Mouse (Mus musculus) intestine, postnatal 0 days (tissue): ENCODE results near the gene Slc10a7. TPM values are rescaled to one million over a fixed set of nuclear protein-coding genes. Genes with fewer than 3 reads are reported as not detected.
"Not testable (repeated sequence)": the region's sequence is repeated elsewhere in the genome, so short reads cannot be mapped to it uniquely, and the experiment has no call there.

Experiments used
- ATAC-seq: fragments of 200-750 bp; cut with Nextera tagmentation; 2 replicates; pipeline ENCODE4 v1.8.0; 2017; ENCODE audit warnings: mild to moderate bottlenecking, moderate TSS enrichment, moderate library complexity
- H3K27ac ChIP-seq: fragments of 300-500 bp; sonication (generic); 2 replicates; pipeline ENCODE4 v1.5.1; 2014; ENCODE audit warnings: mild to moderate bottlenecking, low read depth, low read length, moderate library complexity
- H3K27me3 ChIP-seq: fragments of 300-500 bp; sonication (generic); replicated peaks from 2 replicates; pipeline ENCODE4 v1.6.1; 2014; ENCODE audit warnings: low read length, mixed read lengths; ENCODE audit not compliant: control insufficient read depth, insufficient read depth
- H3K36me3 ChIP-seq: fragments of 300-500 bp; sonication (generic); 2 replicates; pipeline ENCODE4 v1.6.1; 2014; ENCODE audit warnings: mild to moderate bottlenecking, moderate library complexity; ENCODE audit not compliant: control insufficient read depth, insufficient read depth
- H3K4me1 ChIP-seq: fragments of 300-500 bp; sonication (generic); replicated peaks from 2 replicates; pipeline ENCODE4 v1.6.1; 2014; ENCODE audit warnings: antibody characterized with exemption, low read length, mixed read lengths; ENCODE audit not compliant: control insufficient read depth, insufficient read depth
- H3K4me2 ChIP-seq: fragments of 300-500 bp; sonication (generic); replicated peaks from 2 replicates; pipeline ENCODE4 v1.6.1; 2014; ENCODE audit warnings: low read depth, mild to moderate bottlenecking, moderate library complexity
- H3K4me3 ChIP-seq: fragments of 300-500 bp; sonication (generic); 2 replicates; pipeline ENCODE4 v1.5.1; 2014; ENCODE audit warnings: low read depth, low read length
- H3K9ac ChIP-seq: fragments of 300-500 bp; sonication (generic); 2 replicates; pipeline ENCODE4 v1.6.1; 2014; ENCODE audit warnings: mild to moderate bottlenecking, low read depth, low read length
- H3K9me3 ChIP-seq: fragments of 300-500 bp; sonication (generic); 2 replicates; pipeline ENCODE4 v1.6.1; 2016; ENCODE audit warnings: mixed run types; ENCODE audit not compliant: control insufficient read depth
- CTCF ChIP-seq: sonication (generic); IDR thresholded peaks from 2 replicates; pipeline ENCODE4 v1.5.1; 2016; ENCODE audit warnings: low read depth, mild to moderate bottlenecking, control low read depth, antibody characterized with exemption, moderate library complexity
- WGBS: fragments of 180-500 bp; shearing (Covaris S2); extraction: QIAGEN DNeasy Blood & Tissue Kit; methylation state at CpG from one replicate; pipeline ENCODE4 v1.1.7; 2014; 5-methylcytosine and 5-hydroxymethylcytosine counted together
- polyA plus RNA-seq: library from polyadenylated mRNA; unstranded; fragments of >200 nt; fragmentation: Nextera tagmentation; extraction: Ambion mirVana; gene quantifications from 2 replicates; pipeline ENCODE4 v1.2.1, GENCODE M21; 2015

Slc10a7 gene
- 7.4 and 7.5 TPM in 2 replicates for polyA plus RNA-seq

DNA sequence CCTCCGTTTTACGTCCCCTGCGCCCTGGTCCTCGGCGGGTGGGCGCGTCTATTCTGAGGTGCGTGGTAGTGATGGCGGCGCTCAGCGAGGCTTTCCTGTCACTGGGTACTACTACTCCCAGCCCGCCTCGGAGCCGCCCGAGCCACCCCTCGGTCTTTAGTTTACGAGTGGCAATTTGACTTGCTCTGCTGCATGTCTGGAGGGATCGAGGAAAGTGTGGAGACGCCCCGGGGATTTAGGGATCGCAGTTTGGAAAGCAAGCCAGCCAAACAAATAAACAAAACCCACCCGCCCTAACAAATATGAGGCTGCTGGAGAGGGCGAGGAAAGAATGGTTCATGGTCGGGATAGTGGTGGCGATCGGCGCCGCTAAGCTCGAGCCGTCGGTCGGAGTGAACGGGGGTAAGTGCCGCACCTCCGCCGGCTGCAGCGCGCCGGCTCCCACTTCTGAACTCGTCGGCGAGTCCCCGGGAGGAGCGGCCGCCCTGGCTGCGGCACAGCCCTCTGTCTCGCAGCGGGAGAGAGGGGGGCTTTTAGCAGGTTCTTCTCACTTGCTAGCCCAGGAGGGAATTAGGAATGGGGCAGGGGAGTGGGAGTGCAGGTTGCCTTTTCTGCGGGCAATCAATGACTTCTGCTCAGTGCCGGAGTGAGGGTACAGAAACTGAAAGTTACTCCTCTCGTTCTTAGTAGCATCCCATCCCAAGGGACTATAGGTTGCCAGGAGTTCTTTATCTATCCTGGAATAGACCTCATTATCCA is at the start of gene Slc10a7:
Slc10a7 (plus strand) TSS at position 74 of the 759 bp plus-strand sequence.
- WGBS: under 1% methylated on average over 51 of the region's 51 CpGs
- no peak for TF ChIP-seq CTCF
- ATAC-seq: peak; percentile 93

DNA sequence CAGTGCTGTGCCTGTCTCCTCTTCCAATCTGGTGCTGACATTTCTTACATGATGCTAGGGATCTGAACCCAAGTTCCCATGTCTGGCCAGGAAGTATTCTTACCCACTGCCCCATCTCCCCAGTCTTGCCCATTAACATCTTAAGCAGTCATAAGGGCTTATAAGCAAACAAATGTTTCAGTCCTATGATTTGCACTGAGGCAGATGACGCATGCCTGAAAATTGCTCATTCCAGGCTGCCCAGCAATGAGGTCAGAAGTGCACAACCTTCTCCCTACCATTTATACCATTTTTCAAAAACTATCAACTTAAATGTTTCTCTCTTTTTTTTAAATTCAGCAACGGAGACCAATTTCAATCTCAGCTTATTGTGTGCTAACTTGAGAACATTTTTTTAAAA is 45.2 kb upstream of the Slc10a7 start:
- Histone ChIP-seq H3K9me3 (no peaks in the 10 kb centered on the region), H3K4me3 (no peak overlapping the region), H3K36me3 (no peaks in the 10 kb centered on the region), H3K4me2 (no peak overlapping the region), H3K9ac (no peak overlapping the region), H3K4me1 (no peaks in the 10 kb centered on the region), H3K27ac (no peak overlapping the region), H3K27me3 (no peaks in the 10 kb centered on the region)
- 74% methylated on average over 2 of the region's 2 CpGs for WGBS
- no peak for TF ChIP-seq CTCF
- no peak for ATAC-seq

More for the DNA sequence above, at the start of gene Slc10a7:
- Histone ChIP-seq H3K36me3 (peaks cover 3% of the 10 kb centered on the region; the same call in 1 of the 2 replicates), H3K9ac (peak within 1 kb of the TSS; percentile 94), H3K9me3 (no peaks in the 10 kb centered on the region), H3K4me1 (no peaks in the 10 kb centered on the region), H3K4me3 (peak within 1 kb of the TSS; percentile 94), H3K27ac (peak within 1 kb of the TSS; percentile 96), H3K4me2 (peak within 1 kb of the TSS; percentile 100), H3K27me3 (no peaks in the 10 kb centered on the region)

DNA sequence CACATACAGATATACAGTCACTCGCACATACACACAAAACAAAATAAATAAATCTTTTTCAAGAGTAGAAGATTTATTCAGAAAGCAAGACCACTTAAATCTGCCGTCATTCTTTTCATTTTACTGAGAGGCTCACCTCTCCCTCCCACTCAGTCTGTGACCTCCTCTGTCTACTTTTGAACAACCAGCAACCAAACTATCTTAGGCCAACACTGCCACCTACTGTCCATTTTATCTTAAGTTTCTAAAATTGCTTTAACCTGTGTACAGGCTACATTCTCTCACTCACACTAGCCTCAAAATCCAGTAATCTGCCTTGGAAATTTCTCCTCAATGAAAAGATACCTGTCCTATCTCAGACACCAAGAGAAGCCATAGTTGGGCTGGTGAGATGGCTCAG is 41.3 kb upstream of the Slc10a7 start:
- Histone ChIP-seq H3K27ac (no peak overlapping the region), H3K4me3 (no peak overlapping the region), H3K27me3 (no peaks in the 10 kb centered on the region), H3K4me2 (no peak overlapping the region), H3K36me3 (no peaks in the 10 kb centered on the region), H3K9me3 (no peaks in the 10 kb centered on the region), H3K4me1 (no peaks in the 10 kb centered on the region), H3K9ac (no peak overlapping the region)
- WGBS: 90% methylated on average over 2 of the region's 2 CpGs
- TF ChIP-seq CTCF: peak; percentile 24
- ATAC-seq: no peak

DNA sequence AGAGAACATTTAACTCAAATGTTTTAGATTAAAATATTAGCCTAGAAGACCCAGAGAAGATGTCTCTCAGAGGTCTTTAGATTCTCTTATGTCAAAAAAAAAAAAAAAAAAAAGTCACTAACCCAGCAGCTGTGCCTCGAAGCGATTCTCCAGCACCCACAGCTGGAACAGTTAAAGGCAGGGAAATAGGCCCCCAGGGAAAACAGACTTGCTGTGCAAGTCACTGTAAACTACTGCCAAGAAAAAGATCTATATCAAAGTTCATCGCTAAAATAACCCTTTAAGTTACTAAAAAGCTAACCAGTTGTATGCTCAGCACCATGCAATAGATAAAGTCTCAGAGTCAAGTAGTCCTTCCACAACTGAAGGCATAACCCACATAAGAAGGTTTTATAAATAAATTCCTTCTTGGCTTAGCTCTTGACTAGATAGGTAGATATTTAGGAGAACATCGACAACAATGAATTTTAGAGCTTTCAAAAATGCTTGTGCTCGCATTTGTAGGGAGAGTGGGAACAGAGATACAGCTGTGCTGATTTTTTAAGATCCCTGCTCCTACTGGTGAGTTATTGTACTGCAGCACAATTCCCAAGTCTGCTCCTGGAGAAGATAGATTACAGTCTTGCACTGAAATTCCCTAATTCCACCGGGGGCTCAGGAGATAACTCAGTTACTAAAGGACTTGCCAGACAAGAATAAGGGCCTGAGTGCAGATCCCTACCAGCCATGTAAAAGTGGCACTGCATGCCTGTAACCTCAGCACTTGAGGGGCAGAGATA is 31.9 kb upstream of the Slc10a7 start:
- peak; percentile 62 for TF ChIP-seq CTCF
- no peak for ATAC-seq
- Histone ChIP-seq H3K9ac (no peak overlapping the region), H3K4me1 (no peaks in the 10 kb centered on the region), H3K9me3 (no peaks in the 10 kb centered on the region), H3K27ac (no peak overlapping the region), H3K27me3 (no peaks in the 10 kb centered on the region), H3K4me3 (no peak overlapping the region), H3K4me2 (no peak overlapping the region), H3K36me3 (no peaks in the 10 kb centered on the region)
- 41% methylated on average over 6 of the region's 6 CpGs for WGBS

DNA sequence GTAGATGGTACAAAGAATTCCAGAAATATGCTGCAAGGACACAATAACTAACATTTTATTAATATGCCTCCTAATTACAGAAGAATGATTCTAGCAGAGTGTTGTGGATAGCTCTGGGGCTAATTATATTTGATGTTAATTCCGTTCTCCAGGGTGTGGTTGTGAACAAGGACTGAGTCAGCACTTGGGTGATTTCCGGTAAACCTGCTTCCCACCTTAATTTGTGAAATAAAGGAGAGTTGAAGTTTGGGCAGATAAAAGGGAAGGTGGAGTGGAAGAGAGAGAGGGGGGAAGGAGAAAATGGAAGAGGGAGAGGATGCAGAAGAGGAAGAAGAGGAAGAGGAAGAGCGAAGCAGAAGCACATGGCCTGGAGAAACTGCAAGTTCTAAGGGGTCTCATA is 19.4 kb upstream of the Slc10a7 start:
- Histone ChIP-seq H3K9ac (no peak overlapping the region), H3K4me1 (no peaks in the 10 kb centered on the region), H3K4me2 (no peak overlapping the region), H3K4me3 (no peak overlapping the region), H3K36me3 (no peaks in the 10 kb centered on the region), H3K9me3 (no peaks in the 10 kb centered on the region), H3K27ac (no peak overlapping the region), H3K27me3 (no peaks in the 10 kb centered on the region)
- ATAC-seq: no peak
- TF ChIP-seq CTCF: no peak
- 79% methylated on average over 3 of the region's 3 CpGs for WGBS

DNA sequence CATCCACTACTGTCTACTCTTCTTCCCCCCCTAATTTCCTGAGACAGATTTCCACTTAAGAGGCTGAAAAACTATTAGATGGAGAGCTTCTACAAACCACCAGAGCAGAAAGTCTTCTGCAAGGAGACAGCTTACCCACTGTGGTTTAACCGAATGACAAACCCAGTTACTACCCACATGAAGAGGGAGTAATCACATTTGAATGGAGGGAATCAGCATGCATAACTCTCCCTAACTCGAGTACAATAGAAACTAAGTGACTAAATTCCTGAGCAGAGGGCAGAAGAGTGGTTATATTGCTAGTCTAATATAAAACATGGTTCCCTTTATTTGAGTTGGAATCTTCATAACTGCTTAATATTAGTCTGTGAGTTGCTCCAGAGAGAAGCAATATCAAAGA is 16.1 kb upstream of the Slc10a7 start:
- WGBS: 48% methylated on average over 2 of the region's 2 CpGs
- Histone ChIP-seq H3K27me3 (no peaks in the 10 kb centered on the region), H3K4me1 (no peaks in the 10 kb centered on the region), H3K4me2 (no peak overlapping the region), H3K36me3 (no peaks in the 10 kb centered on the region), H3K27ac (no peak overlapping the region), H3K9ac (no peak overlapping the region), H3K4me3 (no peak overlapping the region), H3K9me3 (no peaks in the 10 kb centered on the region)
- ATAC-seq: no peak
- TF ChIP-seq CTCF: no peak

DNA sequence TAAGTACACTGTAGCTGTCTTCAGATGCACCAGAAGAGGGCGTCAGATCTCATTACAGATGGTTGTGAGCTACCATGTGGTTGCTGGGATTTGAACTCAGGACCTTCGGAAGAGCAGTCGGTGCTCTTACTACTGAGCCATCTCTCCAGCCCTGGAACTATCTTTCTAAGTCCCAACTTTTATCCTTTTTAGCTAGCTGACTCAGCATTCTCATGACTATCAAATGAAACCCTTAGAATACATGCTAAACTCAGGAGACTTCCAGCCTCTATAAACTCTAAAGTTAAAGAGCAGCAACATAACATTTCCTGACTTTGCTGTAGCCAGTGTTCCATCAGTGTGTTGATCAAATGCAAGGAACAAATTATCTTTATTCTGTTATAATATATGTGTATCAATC is 12.9 kb upstream of the Slc10a7 start:
- H3K27ac ChIP-seq, H3K36me3 ChIP-seq, H3K27me3 ChIP-seq, ATAC-seq, H3K9ac ChIP-seq, H3K4me3 ChIP-seq, H3K4me1 ChIP-seq, H3K9me3 ChIP-seq, H3K4me2 ChIP-seq: not testable (repeated sequence)
- 96% methylated on average over 3 of the region's 3 CpGs for WGBS
